Mouse (Mus musculus) cerebellum, adult 11-12 months (tissue): Measurements from ENCODE around the gene Mars.

Experiments used
- DNase-seq: peaks from one replicate; pipeline ENCODE4 v3.0.0; 2022

Mars gene

DNA sequence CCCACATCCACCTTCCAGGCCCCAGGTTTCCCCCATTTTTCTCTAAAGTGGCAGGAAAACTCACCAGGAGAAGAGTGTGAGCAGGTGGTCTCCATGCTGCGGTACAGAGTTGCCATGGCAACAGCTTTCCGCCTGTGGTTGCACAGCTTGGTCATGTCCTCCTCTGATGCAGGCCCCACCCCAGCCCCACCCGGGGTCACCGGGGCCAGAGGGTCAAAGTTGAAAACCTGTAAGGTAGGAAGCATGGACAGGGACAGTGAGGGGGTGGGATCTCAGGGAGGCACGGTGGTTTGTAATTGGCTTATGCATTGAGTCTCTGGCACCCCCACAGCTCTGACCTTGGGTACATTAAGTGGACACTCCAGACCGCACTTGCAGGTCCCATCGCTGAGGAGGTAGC, 24.9 kb downstream of the Mars start:
- DNase-seq, result peak; percentile 72

GRCm38 (mm10) chr10:127286194-127286593, 25.4 kb downstream of the Mars start:
- DNase-seq, result peak; percentile 61

DNA sequence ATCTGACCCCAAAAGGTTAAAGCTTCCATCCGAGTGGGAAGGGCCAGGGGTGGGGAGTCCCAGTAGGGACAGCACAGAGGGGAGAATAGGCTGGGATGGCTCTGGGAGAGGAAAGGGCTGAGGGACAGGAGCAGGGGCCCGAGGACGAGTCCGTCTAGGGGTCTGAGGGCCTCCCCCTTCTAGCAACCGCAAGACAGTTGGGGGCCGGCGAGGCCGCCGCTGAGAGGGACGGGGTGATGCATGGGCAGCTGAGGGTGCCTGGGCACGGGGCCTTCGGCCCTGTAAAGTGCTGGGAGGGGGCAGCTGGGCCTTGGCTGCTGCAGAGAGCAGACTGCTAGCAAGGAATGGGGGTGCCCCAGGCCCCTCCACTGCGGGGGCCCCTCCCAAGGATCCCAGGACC, 25.9 kb downstream of the Mars start:
- peak; percentile 58 for DNase-seq

DNA sequence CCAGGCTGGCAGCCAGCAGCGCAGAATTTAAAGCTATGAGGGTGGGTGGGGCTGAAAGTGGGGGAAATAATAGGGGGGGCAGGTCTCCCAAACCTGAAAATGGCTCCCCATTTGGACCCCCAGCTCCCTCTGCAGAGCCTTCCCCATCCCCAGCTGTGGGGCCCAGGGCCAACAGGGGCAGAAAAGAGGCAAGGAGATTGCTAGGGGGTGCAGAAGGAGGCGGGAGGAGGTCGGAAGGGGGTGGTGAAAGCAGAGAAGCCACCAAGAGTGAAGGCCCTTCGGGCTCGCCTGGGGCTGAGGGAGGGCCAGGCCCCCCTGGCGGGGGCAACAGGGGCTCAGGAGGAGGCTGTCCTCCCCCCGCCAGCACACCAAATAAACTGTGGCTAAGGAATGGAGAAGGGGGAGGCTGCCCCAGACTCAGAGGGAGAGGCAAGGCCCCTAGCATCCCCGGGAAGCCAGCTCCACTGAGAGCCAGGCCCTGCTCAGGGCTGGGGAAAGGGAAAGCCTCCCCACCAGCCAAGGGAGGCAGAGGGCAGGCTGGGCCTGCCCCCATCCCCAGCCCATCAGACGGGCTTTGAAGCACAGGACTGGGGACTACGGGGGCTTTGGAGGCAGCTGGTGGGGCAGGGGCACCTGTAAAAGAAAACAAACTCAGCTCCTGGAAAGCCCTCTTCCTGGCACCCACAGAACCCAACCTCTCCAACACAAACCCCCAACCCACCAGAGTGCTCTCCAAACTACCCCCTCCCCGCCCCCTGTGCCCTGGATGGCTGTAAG, 26.7 kb downstream of the Mars start:
- DNase-seq, result peak; percentile 42

- DNase-seq, result peak; percentile 45
Observed at GRCm38 (mm10) chr10:127284105-127284622, 27.4 kb downstream of the Mars start.

- DNase-seq, result peak; percentile 38
Observed at GRCm38 (mm10) chr10:127282620-127283215, 28.9 kb downstream of the Mars start.

GRCm38 (mm10) chr10:127281316-127281715, 30.3 kb downstream of the Mars start:
- DNase-seq, result no peak

DNA sequence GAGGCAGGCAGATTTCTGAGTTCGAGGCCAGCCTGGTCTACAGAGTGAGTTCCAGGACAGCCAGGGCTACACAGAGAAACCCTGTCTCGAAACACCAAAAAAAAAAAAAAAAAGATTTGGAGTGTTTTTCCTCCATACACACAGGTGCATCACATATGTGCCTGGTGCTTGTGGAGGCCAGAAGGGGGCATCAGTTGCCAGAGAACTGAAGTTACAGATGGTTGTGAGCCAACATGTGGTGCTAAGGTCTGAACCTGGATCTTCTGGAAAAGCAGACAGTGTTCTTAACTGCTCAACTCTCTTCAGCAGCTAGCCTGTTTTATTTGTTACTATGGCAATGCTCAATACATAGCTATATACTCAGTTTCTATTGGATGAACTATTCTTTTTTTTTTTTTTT, 31.9 kb downstream of the Mars start:
- no peak for DNase-seq

DNA sequence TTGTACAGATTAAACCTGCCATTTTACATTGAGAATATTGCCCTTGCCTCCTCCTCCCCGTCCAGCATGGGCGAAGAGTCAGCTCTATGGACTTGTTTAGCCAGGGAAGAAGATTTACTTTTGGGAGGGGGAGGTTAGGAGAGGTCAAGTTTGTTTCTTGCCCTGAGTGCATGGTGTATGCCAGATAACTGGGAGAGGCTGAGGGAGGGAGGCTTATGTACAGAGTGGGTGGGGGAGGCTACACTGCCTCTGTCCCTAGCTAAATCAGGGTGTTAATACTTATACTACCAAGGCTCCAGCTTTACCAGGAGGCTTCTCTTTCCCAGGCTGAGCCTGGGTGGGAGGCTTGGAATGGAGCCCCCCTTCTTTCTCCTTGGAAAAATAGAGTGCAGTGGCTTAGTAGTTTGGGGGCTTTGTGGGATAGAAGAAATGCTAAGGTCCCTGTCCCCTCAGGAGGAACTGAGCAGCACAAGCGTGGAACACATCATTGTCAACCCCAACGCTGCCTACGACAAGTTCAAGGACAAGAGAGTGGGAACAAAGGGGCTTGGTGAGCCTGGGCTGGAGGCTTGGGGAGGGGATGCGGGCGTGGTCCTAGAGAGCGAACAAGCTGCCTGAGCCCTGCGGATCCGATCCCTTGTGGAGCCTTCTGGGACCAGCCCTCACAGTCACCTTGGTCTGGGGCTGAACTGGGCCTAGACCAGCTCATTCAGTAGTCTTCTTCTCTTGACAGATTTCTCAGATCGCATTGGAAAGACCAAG, 37.1 kb downstream of the Mars start:
- no peak for DNase-seq

DNA sequence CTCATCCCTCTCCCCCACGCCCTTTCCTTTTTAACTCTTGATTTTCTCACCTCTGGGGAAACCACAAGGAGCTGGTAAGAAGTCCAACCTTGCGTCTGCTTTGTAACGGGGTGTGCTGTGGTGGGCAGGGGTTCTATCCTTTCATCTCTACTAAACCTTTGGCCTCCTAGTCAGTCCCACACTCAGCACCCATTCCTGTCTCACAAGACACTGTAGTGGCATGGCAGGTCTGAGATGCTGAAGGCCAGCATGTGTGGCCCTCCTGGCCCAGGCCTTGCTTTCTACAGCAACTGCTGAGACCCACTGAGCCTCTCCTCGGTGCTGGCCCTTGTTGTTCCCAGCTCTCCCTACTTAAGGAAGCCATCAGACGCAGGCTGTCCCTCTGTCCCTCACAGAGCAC, 39.2 kb downstream of the Mars start:
- no peak for DNase-seq

- DNase-seq, result no peak
Observed at GRCm38 (mm10) chr10:127269884-127270283, 41.7 kb downstream of the Mars start.

DNA sequence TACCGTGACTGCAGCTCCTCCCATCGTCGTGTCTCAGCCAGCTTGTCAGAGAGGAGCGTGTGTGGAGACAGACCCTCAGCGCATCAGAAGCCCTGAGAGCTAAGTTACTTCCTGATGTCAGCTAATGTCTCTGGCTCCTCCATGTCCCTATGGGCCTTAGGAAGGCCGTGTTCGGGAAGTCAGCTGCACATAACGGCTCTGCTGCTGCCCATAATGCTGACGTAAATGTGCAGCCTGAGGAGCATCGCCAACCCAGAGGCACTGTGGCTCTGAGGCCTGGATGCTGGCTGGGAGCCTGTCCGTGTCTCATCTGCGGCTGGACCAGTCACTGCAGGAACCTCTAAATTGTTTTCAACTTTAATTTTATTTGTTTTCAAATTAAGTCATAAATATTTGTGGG, 42.5 kb downstream of the Mars start:
- no peak for DNase-seq

DNA sequence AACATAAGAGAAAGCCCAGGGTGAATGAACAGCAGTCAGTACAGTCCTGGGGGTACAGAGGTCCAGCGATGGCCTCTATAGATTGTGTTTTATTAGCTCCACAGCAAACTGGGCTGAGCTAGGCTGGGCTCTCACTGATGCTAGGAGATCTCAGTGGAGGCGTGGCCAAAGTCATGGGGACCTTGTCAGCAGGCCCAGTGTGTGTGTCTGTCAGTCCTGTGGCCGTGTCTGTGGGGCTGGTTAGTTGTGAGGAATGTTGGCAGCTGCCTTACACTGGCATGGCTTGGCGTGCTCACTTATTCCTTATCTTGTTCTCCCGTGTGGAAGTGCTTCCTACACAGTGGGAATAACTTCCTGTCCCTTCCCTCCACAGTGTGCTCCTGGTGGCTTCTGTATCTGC, 43.2 kb downstream of the Mars start:
- DNase-seq, result peak; percentile 29

DNA sequence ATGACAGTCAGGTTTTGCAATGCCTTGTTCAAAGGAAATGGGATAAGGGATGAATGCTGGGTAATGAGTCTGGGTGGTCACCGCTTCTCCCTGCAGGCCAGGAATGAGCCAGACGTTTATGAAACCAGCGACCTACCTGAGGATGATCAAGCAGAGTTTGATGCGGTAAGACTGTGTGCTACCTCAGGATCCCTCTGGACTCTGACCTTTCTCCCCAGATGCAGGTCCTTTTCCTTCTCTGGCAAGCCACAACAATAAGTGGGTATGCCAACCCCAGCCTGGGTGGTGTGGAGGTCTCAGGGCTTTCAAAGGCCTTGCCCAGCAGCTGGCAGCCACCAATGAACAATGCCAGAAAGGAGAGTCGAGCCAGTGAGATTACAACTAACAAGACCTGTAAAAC, 44.3 kb downstream of the Mars start:
- DNase-seq, result peak; percentile 48

- DNase-seq, result peak; percentile 96
Observed at GRCm38 (mm10) chr10:127266112-127267091, 45.2 kb downstream of the Mars start, which contains the start of gene Dctn2. Gene Dctn2 (plus strand): TSS chr10:127266368.

DNA sequence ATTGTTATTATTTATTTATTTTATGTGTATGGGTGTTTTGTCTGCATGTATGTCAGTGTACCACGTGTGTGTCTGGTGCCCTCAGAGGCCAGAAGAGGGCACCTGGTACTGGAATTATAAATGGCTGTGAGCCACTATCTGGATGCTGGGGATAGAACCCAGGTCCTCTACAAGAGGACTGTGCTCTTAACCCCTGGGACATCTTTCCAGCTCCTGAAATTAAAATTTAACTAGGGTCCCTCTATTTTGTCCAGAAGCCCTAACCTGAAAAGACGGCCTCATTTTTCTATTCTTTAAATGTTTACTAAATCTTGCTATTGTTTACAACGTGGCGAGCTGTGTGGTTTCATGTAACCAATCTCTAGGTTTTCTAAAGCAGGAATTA, 45.9 kb downstream of the Mars start:
- DNase-seq, result peak; percentile 56

DNA sequence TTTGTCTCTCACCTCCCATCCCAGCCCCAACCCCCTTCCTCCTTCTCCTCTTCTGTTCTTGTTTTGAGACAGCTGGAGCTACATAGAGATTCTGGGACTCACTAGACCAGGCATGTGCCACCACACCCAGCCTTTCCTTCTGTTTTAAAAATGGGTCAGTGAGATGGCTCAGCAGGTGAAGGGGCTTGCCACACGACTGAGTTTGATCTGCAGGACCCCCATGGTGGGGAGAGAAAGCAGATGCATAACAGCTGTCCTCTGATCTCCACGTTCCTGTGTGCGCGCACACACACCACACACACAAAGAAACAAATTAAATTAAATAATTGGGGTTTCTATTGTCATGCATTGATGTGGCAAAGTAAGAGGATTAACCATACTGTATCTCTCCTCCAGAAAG, 46.6 kb downstream of the Mars start:
- DNase-seq, result peak; percentile 45

- DNase-seq, result peak; percentile 57
Observed at GRCm38 (mm10) chr10:127264336-127264735, 47.2 kb downstream of the Mars start.

DNA sequence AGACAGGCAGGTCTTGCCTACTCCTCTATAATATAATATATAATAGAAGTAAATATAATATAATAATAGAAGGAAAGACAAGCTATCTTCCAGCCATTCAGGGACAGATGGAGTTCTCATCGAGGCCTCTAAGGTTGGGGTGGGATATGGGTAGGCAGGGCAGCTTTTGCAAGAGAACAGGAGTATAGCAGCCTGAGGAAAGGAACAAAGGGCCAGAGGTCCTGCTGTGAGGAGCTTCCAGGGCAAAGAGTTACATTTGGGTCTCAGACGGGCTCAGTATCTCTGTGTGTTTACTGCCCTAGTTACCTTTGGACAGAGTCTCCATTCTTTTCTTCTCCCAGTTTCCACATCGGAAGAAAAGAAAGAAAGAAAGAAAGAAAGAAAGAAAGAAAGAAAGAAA, 48.0 kb downstream of the Mars start:
- DNase-seq, result peak; percentile 30

DNA sequence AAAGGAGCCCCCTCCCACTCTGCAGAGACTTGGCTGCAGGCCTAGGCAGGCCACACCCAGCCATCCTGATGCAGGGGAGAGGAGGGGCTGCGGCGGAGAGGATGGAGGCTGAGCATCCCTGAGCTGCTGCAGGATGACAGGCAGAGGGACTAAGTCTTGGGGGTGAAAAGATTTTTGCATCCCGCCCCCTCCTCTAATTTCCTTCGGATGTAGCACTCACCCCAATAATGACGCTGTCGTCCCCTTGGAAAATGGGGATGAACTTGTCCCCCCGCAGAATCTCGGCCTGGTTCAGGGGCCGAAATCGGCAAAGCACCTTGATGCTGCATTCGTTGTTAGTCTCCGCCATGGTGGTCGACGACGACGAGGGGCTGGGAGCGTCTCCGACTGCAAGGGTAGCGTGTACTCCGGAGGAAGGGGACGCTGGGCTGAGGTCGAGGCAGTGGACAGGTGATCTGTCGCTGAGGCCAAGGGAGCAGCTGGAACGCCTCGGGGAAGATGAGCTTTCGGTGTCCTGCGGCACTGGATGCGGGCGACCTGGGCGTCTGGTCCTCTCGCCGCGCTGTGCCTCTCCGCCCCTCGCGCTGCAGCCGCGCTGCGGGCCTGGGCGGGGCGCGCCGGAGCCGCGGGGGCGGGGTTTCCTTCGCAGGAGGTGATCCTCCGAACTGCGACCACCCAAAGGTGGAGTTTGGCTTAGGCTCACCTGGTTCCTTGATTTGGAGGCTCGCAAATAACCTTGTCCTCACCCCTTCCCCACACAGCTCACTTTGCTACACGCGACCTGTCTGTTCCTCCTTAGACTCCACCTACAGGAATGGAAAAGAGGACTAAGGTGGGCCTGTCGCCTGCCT, 48.8 kb downstream of the Mars start, which contains the start of gene Kif5a:
Gene Kif5a (minus strand): TSS at position 801 of the 851 bp plus-strand sequence.
- peak; percentile 86 for DNase-seq
